Mouse (Mus musculus) G1E (cell line): ENCODE data around the gene Prdm5. TPM values are rescaled to one million over a fixed set of nuclear protein-coding genes. Genes with fewer than 3 reads are reported as not detected.
A peak's percentile ranks its signal among the peaks of the same experiment; 100 is the strongest.

ENCODE experiments used
- ATAC-seq: 2 replicates; pipeline ENCODE4 v1.8.0; 2016; ENCODE audit warnings: mild to moderate bottlenecking; ENCODE audit not compliant: insufficient number of reproducible peaks, poor library complexity, low FRiP score, severe bottlenecking; ENCODE audit errors: extremely low read depth
- DNase-seq: peaks from one replicate; pipeline ENCODE4 v3.0.0; 2012; ENCODE audit warnings: low spot score
- H3K27me3 ChIP-seq: 2 replicates; pipeline ENCODE4 v1.6.1; 2012; ENCODE audit warnings: mild to moderate bottlenecking, low read length, inconsistent platforms; ENCODE audit not compliant: insufficient read depth
- H3K36me3 ChIP-seq: replicated peaks from 2 replicates; pipeline ENCODE3; 2012; ENCODE audit warnings: mild to moderate bottlenecking, inconsistent platforms
- H3K4me1 ChIP-seq: 2 replicates; pipeline ENCODE4 v1.6.1; 2012; ENCODE audit warnings: low read depth, low read length, inconsistent platforms, mixed read lengths; ENCODE audit not compliant: insufficient read depth
- H3K4me3 ChIP-seq: 2 replicates; pipeline ENCODE4 v1.5.1; 2012; ENCODE audit warnings: low read depth, mild to moderate bottlenecking, inconsistent platforms, low read length, moderate library complexity, mixed read lengths
- H3K9me3 ChIP-seq: replicated peaks from 2 replicates; pipeline ENCODE4 v1.6.1; 2012; ENCODE audit warnings: inconsistent platforms
- CTCF ChIP-seq: IDR thresholded peaks from 2 replicates; pipeline ENCODE4 v1.5.1; 2012; ENCODE audit warnings: low read depth, low read length, inconsistent platforms, mixed read lengths
- GATA1 ChIP-seq: IDR thresholded peaks from 2 replicates; pipeline ENCODE4 v1.6.1; 2012; ENCODE audit warnings: borderline replicate concordance, low read length, inconsistent platforms, mixed read lengths
- GATA2 ChIP-seq: IDR thresholded peaks from 2 replicates; pipeline ENCODE4 v1.6.1; 2012; ENCODE audit warnings: low read depth, low read length, inconsistent platforms, borderline replicate concordance
- POLR2AphosphoS5 ChIP-seq: IDR thresholded peaks from 2 replicates; pipeline ENCODE4 v1.6.1; 2012; ENCODE audit warnings: low read depth, low read length, inconsistent platforms; ENCODE audit not compliant: insufficient replicate concordance
- TAL1 ChIP-seq: conservative IDR thresholded peaks from 2 replicates; pipeline ENCODE4 v1.6.1; 2012; ENCODE audit warnings: low read depth, low read length, inconsistent platforms, mixed read lengths
- polyA plus RNA-seq: library from polyadenylated mRNA; stranded (reverse); fragments of >175 nt; gene quantifications from 2 replicates; pipeline ENCODE4 v1.2.3, GENCODE M21; 2012
- total RNA-seq, 2 experiments: library from RNA; stranded (forward) in 1 of 2; stranded (reverse) in 1 of 2; fragments of 200-1000 nt in 1 of 2; fragments of >200 nt in 1 of 2; fragmentation: Nextera tagmentation in 1 of 2; gene quantifications; 2 replicates each; pipeline ENCODE4 v1.2.3; 2014 to 2017

The Prdm5 gene
- total and polyA plus RNA-seq, 3 experiments, result 0.38 TPM; not detected in 2

DNA sequence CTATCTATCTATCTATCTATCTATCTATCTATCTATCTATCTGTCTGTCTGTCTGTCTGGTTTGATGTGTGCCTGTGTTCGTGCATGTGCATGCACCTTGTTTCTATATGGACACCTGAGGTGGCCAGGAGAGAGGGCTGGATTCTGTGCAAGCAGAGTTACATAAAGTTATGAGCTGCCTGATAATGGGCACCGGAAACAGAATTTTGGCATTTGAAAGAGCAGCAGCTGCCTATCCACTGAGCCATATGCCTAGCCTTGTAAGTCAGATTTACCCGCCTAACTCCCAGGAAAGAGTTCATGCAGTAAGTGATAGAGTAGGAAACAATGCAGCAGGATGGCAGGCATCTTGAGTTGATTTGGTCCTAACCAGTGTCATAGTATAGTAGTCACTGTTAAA lies 71.4 kb downstream of the Prdm5 start:
- no peak for DNase-seq
- Histone ChIP-seq H3K4me1 (no peaks in the 10 kb centered on the region), H3K4me3 (no peak overlapping the region), H3K9me3 (no peaks in the 10 kb centered on the region), H3K36me3 (no peaks in the 10 kb centered on the region), H3K27me3 (peaks cover 5% of the 10 kb centered on the region)
- no peak for TF ChIP-seq POLR2AphosphoS5
- TF ChIP-seq GATA2, result no peak
- no peak for ATAC-seq

GRCm38 (mm10) chr6:65854020-65854419 lies 75.2 kb downstream of the Prdm5 start:
- no peak for ATAC-seq
- peaks cover 11% of the 10 kb centered on the region for H3K27me3 ChIP-seq
- no peaks in the 10 kb centered on the region for H3K36me3 ChIP-seq
- DNase-seq, result no peak
- no peaks in the 10 kb centered on the region for H3K9me3 ChIP-seq
- H3K4me1 ChIP-seq, result no peaks in the 10 kb centered on the region
- TF ChIP-seq GATA1 (no peak), GATA2 (no peak), CTCF (no peak), TAL1 (no peak), POLR2AphosphoS5 (no peak)
- H3K4me3 ChIP-seq, result no peak overlapping the region

DNA sequence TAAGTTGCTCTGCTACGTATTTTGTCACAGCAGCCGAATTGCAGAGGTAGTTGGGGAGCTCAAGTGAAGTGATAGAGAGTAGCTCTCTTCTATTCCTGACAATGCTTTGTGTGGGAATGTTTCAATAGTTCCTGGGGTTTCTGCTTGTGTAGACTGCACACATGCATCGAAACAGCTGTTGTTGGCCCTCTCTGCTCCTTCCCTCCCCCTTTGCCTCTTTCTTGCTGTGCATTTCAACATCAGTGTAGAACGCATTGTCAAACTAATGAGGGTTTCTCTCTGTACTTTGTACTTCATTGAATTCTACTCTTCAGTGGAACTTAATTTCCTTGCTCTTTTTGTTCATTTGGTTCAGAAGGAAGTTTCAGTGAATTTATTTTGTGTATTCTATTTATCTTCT lies 75.8 kb downstream of the Prdm5 start:
- Histone ChIP-seq H3K36me3 (no peaks in the 10 kb centered on the region), H3K4me1 (no peaks in the 10 kb centered on the region), H3K27me3 (peaks cover 15% of the 10 kb centered on the region), H3K4me3 (no peak overlapping the region), H3K9me3 (no peaks in the 10 kb centered on the region)
- DNase-seq (no peak), ATAC-seq (no peak)
- TF ChIP-seq GATA1 (no peak), TAL1 (no peak), POLR2AphosphoS5 (no peak), CTCF (no peak), GATA2 (no peak)

DNA sequence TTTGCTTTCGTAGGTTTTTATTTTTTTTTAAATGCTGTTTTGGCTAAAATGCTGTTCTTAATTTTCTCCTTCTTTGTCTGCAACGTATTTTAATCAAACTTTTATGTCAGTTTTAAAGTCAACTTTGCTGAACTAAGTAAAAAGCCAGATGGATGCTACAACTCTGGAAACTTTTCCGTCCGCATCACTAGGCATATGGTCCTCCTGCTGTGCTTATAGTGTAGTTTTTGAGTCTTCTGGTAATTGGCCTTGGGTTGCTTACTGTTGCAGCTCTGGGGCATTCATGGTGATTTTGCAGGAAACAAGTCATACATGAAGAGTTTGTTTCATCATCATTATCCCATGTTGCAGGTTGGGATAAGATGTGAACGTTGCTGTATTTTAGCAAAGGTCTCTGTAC lies 81.8 kb downstream of the Prdm5 start:
- Histone ChIP-seq H3K36me3 (no peaks in the 10 kb centered on the region), H3K4me1 (0 out of 2 replicates have a peak, but pooled peaks cover 3% of the 10 kb centered on the region), H3K9me3 (no peaks in the 10 kb centered on the region), H3K4me3 (no peak overlapping the region), H3K27me3 (peaks cover 9% of the 10 kb centered on the region)
- DNase-seq, result no peak
- ATAC-seq, result no peak
- TF ChIP-seq TAL1, result no peak
- no peak for TF ChIP-seq CTCF
- TF ChIP-seq POLR2AphosphoS5, result no peak
- TF ChIP-seq GATA1, result no peak
- no peak for TF ChIP-seq GATA2

- Histone ChIP-seq H3K9me3 (no peaks in the 10 kb centered on the region), H3K4me3 (no peak overlapping the region), H3K4me1 (0 out of 2 replicates have a peak, but pooled peaks cover 3% of the 10 kb centered on the region), H3K36me3 (no peaks in the 10 kb centered on the region), H3K27me3 (peaks cover 4% of the 10 kb centered on the region; the same call in 1 of the 2 replicates)
- ATAC-seq, result no peak
- no peak for TF ChIP-seq POLR2AphosphoS5
- TF ChIP-seq GATA2, result no peak
- TF ChIP-seq TAL1, result no peak
- no peak for TF ChIP-seq CTCF
- no peak for TF ChIP-seq GATA1
- no peak for DNase-seq
Measured at GRCm38 (mm10) chr6:65862836-65863235, 84.0 kb downstream of the Prdm5 start.

DNA sequence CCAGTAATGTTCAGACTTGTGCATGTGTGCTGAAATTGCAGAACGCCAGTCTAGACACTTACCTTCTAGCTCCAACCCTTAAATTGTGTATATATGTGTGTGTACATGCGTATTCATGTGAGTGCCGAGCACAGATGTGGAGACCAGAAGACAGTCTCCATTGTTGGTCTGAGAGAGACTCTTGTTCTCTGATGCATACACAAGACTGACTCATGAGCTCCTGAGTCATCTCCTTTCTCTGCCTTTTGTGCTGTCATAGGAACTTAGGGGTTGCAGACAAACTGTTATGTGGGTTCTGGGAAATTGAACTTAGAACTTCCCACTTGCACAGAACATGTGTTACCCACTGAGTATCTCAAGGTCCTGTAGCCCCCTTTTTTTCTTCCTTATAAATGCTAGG lies 85.4 kb downstream of the Prdm5 start:
- no peak for DNase-seq
- peaks cover 1% of the 10 kb centered on the region; the same call in 1 of the 2 replicates for H3K27me3 ChIP-seq
- no peaks in the 10 kb centered on the region for H3K9me3 ChIP-seq
- peak; percentile 15; the same call in 1 of the 2 replicates for ATAC-seq
- TF ChIP-seq CTCF (no peak), GATA2 (no peak), POLR2AphosphoS5 (no peak), TAL1 (no peak)
- no peaks in the 10 kb centered on the region for H3K36me3 ChIP-seq
- no peak overlapping the region for H3K4me3 ChIP-seq
- H3K4me1 ChIP-seq, result 0 out of 2 replicates have a peak, but pooled peaks cover 3% of the 10 kb centered on the region

DNA sequence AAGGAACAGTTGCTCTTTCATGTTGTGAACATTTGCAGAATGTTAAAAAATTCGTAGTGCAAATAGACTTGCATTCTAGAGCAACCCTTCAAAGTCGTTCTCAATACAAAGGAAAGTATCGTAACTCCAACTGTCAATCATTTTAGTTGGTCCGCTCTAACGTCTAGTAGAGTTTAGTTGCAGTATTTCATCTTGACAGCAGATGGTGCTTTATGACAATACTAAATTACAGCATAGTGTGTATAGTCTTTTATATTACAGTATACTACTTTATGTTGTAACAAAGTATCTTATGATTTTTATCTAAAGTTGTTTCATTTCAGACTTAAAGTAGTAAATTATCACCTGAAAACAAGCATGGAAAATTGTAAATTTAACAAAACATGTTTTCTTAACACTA lies 86.1 kb downstream of the Prdm5 start:
- ATAC-seq (no peak), DNase-seq (no peak)
- TF ChIP-seq GATA2 (no peak), CTCF (no peak), GATA1 (no peak), POLR2AphosphoS5 (no peak), TAL1 (no peak)
- 0 out of 2 replicates have a peak, but pooled peaks cover 3% of the 10 kb centered on the region for H3K4me1 ChIP-seq
- no peaks in the 10 kb centered on the region for H3K36me3 ChIP-seq
- no peak overlapping the region for H3K4me3 ChIP-seq
- H3K27me3 ChIP-seq, result no peaks in the 10 kb centered on the region
- H3K9me3 ChIP-seq, result no peaks in the 10 kb centered on the region
